Mouse (Mus musculus): Measurements from ENCODE around the gene Trim21.

The Trim21 gene

GRCm38 (mm10) chr7:102508666-102509065, 56.6 kb downstream of the Trim21 start:
- in situ Hi-C loops (cut with MboI, MseI): loop anchor here in 1 of 2 experiments (5.0 to 25.0 kb wide), 2 partner anchors 414 to 1204 kb away; partner anchors contain the start of genes Olfr243 and Olfr572

DNA sequence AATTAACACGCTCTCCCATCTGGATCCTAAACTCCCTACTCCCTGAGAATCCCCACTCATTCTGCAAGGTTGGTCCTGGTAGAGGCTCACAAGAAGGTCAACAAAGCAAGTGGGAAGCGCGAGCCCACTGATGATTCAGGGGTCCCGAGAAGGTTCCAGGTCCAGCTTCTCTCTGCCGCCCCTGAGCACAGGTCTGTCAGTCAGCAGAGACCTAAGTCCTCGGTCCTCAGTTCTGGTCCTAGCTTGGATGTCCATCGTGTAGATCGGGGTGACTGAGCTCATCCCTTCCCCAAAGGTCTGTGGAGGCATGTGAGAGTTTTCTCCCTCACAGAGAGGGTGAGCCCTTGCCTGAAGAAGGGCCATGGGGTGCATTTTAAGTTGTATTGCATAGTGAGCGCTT, 57.2 kb downstream of the Trim21 start:
- in situ Hi-C loops (cut with MboI, MseI): loop anchor here in 1 of 2 experiments (5.0 to 25.0 kb wide), 2 partner anchors 414 to 1204 kb away; partner anchors contain the start of genes Olfr243 and Olfr572
